Mouse (Mus musculus) kidney, adult 8-10 months (tissue): ENCODE measurements at regions not wholly inside any gene's neighbourhood (a gene's known extent, or its start where the extent isn't known, plus 50 kb on each side); places are given as distances from the start of the nearest gene placed in this dataset.

Experiments
- DNase-seq, 2 experiments: peaks; one replicate each; pipeline ENCODE4 v3.0.0; 2022

DNA sequence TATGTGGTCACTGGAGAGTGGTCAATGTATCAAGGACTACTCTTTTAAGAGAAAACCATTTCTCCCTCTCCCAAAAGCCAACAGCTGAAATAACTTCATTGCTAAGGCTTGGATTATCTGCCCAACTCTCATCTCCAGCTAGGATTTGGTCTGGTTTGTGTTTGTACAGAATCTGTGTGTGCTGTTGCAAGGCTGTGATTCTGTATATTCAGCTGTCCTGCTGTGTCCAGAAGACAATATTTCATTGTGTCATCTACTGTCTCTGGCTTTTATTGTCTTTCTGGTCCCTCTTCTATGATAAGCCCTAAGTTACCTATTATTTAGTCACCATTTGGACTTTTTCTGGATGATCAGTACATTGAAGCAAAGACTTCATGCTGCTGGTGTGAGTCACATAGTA, 110.9 kb downstream of the Cenpc1 start:
- DNase-seq, result no peak

- DNase-seq, result peak; percentile 7 to 25
These were observed 128.6 kb downstream of the Cenpc1 start for GRCm38 (mm10) chr5:85936667-85937314.

DNA sequence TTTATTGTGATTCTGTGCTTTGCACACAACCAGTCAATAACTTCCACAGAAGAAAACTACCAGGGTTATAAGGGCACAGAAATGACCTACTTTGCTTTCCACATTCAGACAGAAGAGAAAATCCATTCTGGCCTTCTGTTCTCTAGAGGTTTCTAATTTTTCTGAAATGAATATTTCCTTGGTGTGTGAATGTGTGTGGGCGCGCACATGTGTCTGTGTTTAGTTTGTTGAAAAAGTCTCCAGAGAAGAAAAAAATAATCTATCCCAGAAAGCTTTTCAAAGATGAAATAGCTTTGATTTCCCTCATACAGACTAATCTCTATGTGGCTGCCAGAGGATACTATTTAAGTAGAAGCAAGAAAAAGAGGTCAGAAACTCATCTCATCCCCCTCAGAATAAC, 147.1 kb downstream of the Cenpc1 start:
- DNase-seq, result no peak

GRCm38 (mm10) chr5:85915000-85915399, 150.4 kb downstream of the Cenpc1 start:
- DNase-seq, result no peak

- no peak for DNase-seq
These were observed 168.9 kb downstream of the Cenpc1 start for GRCm38 (mm10) chr5:85896452-85896851.

- DNase-seq, result no peak
These were observed 169.6 kb downstream of the Cenpc1 start for GRCm38 (mm10) chr5:85895814-85896213.

DNA sequence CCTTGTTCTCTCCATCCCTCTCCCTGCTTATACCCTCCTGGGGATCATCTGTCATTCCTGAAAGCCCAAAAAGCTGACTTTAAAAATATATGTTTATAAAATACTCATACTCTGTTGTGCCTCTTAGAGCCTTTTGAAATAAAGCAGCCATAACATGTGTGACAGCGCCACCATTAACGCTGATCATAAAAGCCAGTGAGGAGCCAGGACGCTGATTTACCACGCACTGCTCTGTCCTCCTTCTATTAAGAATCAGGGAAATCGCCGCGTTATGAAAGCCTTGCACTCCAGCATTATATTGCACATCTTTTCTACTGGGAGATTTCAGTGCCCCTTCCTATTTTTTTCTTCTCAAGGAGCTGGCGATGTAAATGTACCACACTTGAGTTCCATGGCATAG, 195.1 kb downstream of the Cenpc1 start:
- DNase-seq, result no peak

GRCm38 (mm10) chr5:85832556-85832955, 232.8 kb downstream of the Cenpc1 start:
- DNase-seq, result no peak

DNA sequence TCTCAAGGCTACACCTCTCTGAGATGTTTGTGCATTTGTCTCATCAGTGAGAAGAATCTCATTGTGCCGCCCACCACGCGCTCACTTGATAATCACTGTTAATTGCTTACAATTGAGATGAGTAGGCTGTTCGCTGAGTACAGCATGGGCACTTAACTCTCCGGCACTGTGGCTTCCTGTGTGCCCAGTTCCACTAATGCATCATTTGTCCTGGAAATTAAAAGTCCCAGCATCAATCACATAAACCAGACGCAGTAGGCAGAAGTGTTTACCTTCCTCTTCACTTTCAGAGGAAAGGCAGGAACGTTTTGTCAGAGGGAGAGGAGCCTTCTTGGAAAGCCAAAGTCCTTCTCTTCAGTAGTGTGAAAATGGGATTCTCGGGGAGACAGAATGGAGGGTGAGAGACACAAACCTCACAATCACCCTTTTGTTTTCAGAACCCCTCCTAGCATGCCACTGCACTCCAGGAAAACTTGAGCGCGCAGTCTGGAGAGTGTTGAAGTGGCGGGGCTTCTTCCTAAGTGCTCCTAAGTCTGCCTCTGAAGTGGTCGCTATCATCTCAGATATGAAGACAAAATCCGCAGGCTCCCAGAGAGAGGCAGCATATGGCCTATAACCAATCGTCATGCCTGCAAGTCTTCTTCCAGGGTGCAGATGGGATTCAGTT, 269.7 kb downstream of the Cenpc1 start:
- no peak for DNase-seq

DNA sequence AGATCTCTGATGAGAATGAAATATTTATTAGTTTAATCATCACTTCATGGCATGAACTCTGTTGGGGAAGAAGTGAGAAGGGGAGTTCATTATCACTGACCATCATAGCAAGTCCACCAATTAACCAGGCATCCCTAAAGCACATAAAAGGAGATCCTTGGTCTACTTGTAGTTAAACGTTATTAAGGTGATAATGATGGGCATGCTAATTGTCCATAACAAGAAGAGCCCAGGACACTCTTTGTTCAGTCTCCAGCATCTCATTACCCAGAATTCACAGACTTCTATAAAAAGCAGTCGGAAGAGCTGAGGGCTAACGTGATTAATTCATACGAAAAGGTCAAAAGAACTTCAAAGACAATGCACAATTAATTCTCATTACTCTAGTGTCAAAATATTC, 272.2 kb downstream of the Cenpc1 start:
- DNase-seq, result no peak

DNA sequence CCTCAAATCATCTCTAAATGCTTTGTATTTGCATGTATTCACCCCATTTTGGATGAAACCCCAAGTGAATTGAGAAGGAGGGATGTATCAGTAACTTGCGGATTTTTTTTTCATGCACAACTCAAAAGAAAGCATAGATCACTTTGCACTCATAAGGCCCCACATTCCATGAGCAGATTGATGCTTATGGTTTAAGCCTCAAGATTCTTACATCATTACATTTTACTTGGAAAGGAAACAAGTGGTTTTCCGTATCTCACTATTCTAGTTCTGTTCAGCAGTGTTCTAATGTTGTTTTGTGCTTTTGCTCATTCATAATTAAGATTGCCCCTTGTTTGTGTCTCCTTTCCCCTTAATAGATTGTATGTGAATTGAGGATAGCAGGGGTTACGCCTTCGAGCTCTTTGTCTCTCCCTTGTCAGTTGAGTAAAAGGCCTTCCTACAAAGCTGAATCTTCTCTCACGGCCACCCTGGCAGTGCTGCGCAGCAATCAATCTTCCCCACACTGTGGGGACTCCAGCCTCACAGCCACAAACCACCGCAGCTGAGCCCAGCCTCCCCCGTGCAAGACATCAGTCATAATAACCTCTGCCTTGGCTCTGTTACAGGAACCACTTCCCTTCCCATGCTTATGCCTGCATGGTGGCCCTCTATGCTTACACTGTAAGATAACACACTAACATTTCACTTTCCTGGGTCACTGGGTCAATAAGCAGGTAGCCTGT, 284.5 kb downstream of the Cenpc1 start:
- no peak for DNase-seq

DNA sequence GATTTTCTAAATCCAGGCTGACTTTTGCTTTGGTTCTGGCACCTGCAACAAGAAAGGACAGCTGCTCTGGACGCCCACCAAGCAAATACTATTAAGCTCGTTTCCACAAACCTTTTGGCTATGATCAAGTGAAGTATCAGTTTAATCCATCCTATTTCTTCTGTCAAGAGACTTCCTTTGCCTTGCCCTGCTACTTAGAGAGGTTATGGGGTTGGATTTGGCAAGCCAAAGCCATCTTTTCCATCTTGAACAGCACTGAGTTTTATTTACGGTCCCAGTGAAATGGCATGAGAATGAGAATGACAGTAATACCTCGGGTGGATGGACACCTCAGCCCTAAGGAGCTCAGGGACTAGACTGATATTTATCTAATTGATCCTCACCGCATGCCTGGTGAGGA, 285.4 kb downstream of the Cenpc1 start:
- no peak for DNase-seq

DNA sequence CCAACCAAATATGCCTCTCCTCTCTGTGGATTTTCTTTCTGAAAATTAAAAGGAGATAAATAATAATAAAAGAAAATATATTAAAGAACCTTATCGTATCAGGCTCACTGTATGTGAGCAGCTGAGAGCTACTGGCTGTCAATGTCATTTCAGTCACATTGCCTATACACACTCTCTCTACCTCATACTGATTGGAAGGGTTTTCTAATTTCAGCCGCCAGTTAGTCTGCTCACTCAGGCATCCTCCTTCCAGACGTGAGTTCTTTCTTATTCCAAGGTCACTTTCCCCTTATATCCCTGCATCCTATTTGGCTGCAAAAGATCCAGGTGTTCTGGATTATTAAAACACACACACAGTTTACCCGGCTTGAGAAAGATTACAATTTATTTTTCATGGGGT, 286.2 kb downstream of the Cenpc1 start:
- DNase-seq, result no peak

- DNase-seq, result no peak
These were observed 292.7 kb downstream of the Cenpc1 start for GRCm38 (mm10) chr5:85772660-85773059.

DNA sequence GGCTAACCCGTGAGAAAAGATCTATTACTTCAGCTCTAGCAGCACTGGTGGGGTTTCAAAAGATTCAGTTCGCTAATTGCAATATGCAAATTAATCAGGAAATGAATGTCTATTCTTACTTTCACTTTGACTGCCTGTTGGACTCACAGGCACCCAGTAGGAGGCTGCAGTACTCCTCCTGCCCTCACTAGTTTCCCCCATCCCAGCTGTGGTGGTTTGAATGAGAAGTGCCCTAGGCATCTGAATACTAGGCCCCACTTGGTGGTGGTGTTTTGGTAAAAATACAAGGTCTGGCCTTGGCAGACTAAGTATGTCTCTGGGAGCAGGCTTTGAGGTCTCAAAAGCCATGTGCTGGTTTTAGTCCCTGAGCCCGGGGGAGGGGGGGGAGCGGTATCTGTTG, 293.3 kb downstream of the Cenpc1 start:
- no peak for DNase-seq

DNA sequence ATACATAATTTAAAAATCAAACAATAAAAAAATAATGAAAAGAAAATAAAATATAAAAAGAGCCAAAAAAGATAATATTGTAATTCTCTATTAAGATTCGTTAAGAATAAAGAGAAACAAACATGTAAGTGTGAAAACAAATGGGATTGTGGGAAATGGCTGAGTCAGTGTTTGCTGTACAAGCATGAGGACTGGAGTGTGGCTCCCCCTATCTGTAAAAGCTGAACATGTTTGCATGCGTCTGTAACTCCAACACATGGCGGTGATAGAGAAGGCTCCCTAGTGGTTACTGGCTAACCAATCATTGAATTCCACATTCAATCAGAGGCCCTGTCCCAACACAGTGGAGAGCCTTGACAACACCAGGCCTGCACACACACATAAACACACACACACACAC, 298.2 kb downstream of the Cenpc1 start:
- no peak for DNase-seq

DNA sequence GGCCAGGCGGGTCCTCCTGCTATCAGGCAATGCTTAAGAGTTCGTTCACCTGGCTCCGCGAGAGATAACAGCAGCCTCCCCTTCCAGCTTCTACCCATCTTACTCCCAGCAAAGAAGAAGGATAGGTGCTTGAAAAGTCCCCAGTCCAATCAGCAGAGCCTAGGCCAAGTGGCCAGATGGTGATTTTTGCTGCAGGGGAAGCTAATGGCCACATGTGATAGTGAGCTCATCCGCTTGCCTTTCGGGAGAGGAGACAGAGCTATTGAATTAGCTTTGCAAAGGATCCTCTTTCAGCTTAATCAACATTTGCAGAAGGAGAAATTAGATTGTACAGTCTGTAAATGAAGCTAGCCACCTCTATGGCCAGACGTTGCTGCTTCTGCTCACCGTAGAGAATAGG, 308.7 kb downstream of the Cenpc1 start:
- no peak for DNase-seq

GRCm38 (mm10) chr5:85754227-85754626, 311.2 kb downstream of the Cenpc1 start:
- no peak for DNase-seq

DNA sequence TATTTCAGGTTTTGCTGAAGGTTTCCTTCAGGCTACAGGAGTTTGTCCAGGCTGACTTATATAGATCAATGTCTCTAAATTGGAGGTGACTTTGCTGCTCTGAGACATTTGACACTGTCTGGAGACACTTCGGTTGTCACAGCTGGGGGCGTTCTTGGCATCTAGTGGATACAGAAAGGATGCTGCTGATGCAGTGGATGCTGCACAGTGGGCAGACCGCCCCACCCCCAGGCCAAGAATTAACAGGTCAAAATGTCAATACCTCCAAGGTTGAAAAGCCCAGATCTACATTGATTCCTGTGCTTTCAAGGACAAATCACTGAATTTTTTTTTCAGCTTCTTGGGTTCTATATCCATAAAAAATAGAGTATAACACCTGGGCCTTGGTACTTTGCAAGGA, 312.3 kb downstream of the Cenpc1 start:
- no peak for DNase-seq

DNA sequence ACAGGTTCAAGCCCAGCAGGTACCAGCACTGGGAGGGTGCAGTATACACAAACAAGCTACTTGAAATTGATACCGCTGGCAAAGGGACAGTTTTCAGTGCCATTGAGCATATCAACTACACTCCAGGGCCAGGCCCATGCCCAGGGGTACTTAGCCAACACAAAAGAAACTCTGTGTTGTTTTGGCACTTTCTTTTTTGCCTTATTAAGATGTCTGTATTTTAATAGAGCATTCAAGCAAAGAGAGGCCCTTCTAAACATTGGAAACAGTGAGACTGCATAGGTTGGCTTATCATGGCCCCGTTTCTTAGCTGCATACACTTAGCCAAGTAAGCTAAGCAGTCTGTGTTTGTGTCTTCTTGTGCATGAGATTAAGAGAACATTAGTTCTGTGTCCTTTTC, 313.7 kb downstream of the Cenpc1 start:
- no peak for DNase-seq

GRCm38 (mm10) chr5:85750893-85751292, 314.5 kb downstream of the Cenpc1 start:
- DNase-seq, result no peak

GRCm38 (mm10) chr5:85729613-85730012, 335.8 kb downstream of the Cenpc1 start:
- no peak for DNase-seq

GRCm38 (mm10) chr5:85707345-85707744, 358.0 kb downstream of the Cenpc1 start:
- no peak for DNase-seq

DNA sequence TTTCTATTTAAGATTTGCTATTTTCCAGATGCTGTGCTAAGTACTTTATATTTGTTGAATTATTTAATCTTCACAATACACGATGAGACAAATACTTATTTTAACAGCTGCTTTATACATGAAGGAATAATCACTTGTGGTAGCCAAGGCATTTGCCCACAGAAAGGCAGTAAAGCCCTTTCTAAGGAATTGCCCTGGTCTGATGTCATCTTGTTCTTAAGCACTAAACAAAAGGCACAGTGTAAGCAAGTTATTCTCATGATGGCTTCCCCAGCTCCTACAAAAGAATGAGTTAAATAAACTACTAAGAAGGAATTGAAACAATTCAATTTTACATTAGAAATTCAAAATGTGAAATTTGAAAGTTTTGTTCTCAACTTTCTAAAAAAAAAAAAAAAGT, 358.8 kb downstream of the Cenpc1 start:
- DNase-seq, result no peak
